Mouse (Mus musculus) E14TG2a.4 (cell line): ENCODE results near the gene Klhl21.

ENCODE experiments used
- CTCF ChIP-seq: conservative IDR thresholded peaks from 2 replicates; pipeline ENCODE4 v1.5.1; 2014; ENCODE audit warnings: low read length
- NANOG ChIP-seq: IDR thresholded peaks from 2 replicates; pipeline ENCODE4 v1.6.1; 2014; ENCODE audit warnings: borderline replicate concordance, low read length, mixed read lengths
- POU5F1 ChIP-seq: IDR thresholded peaks from 2 replicates; pipeline ENCODE4 v1.6.1; 2014; ENCODE audit warnings: low read length, borderline replicate concordance

GRCm38 (mm10) chr4:152043171-152043570 lies 34.6 kb downstream of the Klhl21 start:
- TF ChIP-seq CTCF (no peak), POU5F1 (no peak), NANOG (peak; percentile 10; the same call in 1 of the 2 replicates)
